ENCODE assay signal across 11 mouse cellular contexts in the genomic region with DNA sequence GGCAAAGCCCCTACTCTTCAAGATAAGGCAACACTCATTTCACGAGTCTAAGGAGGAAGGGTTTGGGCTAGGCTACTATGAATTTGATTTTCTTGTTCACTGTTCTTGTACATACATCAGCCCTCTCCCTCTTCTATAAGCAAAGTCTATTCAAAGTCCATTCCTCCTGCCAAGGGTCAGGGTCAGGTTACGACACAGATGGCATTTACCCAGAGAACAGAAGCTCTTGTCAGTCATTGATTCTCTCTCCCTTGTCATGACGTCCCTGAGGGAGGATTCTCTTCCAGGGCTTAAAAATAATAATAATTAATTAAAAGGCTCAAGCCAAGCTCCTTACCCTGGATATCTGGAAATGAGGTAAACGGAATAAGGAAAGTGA.
A peak's percentile ranks its signal among the peaks of the same experiment; 100 is the strongest.
DNase-seq lines count a peak whose midpoint lies in the region; ATAC-seq lines count a peak whose summit lies in the region.
"Had no signal": no experiment of that assay in that cellular context is flagged by ENCODE, and none has a peak within 500 bp of the region (broad histone marks: within the 10 kb centered on the region; RNA-seq: fewer than 3 reads in every experiment).

No protein-coding gene starts in this region.

- H3K36me3 ChIP-seq in hindbrain, embryonic 11.5 days (ENCODE audit: control insufficient read depth, insufficient read depth, low read length), result no peaks in the 10 kb centered on the region
- H3K36me3 ChIP-seq in hindbrain, embryonic 13.5 days, result no peaks in the 10 kb centered on the region
- no peaks in the 10 kb centered on the region for H3K36me3 ChIP-seq in intestine, embryonic 15.5 days
- H3K36me3 ChIP-seq: hindbrain, embryonic 12.5 days had no signal

- H3K4me1 ChIP-seq in hindbrain, embryonic 11.5 days (replicated peaks; ENCODE audit: control insufficient read depth, insufficient read depth, low read length), result no peaks in the 10 kb centered on the region
- no peaks in the 10 kb centered on the region; the same call in 1 of the 2 replicates for H3K4me1 ChIP-seq in hindbrain, embryonic 13.5 days (replicated peaks)
- peaks cover 3% of the 10 kb centered on the region; the same call in 1 of the 2 replicates for H3K4me1 ChIP-seq in intestine, embryonic 15.5 days (replicated peaks)

- H3K4me3 ChIP-seq in hindbrain, embryonic 11.5 days (ENCODE audit: low read depth, low read length), result no peak overlapping the region
- H3K4me3 ChIP-seq in hindbrain, embryonic 13.5 days, result no peak overlapping the region
- no peak overlapping the region for H3K4me3 ChIP-seq in intestine, embryonic 15.5 days (replicated peaks)
- H3K4me3 ChIP-seq: hindbrain, embryonic 12.5 days; megakaryocyte, embryonic 14.5 days had no signal

- no peak overlapping the region for H3K27ac ChIP-seq in hindbrain, embryonic 11.5 days (ENCODE audit: low read depth, low read length)
- H3K27ac ChIP-seq in hindbrain, embryonic 13.5 days, result no peak overlapping the region
- no peak overlapping the region for H3K27ac ChIP-seq in intestine, embryonic 15.5 days

- H3K27me3 ChIP-seq in hindbrain, embryonic 11.5 days (ENCODE audit: control insufficient read depth, insufficient read depth, low read length), result no peaks in the 10 kb centered on the region
- H3K27me3 ChIP-seq in hindbrain, embryonic 13.5 days, result no peaks in the 10 kb centered on the region
- H3K27me3 ChIP-seq in intestine, embryonic 15.5 days (replicated peaks), result no peaks in the 10 kb centered on the region
- H3K27me3 ChIP-seq: hindbrain, embryonic 12.5 days; megakaryocyte, embryonic 14.5 days had no signal

- H3K9ac ChIP-seq in hindbrain, embryonic 11.5 days (ENCODE audit: low read depth, low read length), result no peak overlapping the region
- no peak overlapping the region for H3K9ac ChIP-seq in hindbrain, embryonic 13.5 days
- H3K9ac ChIP-seq in intestine, embryonic 15.5 days, result no peak overlapping the region
- H3K9ac ChIP-seq: hindbrain, embryonic 12.5 days had no signal

- H3K4me2 ChIP-seq in hindbrain, embryonic 11.5 days (replicated peaks; ENCODE audit: low read depth, low read length), result no peak overlapping the region
- H3K4me2 ChIP-seq in hindbrain, embryonic 13.5 days, result no peak overlapping the region
- H3K4me2 ChIP-seq in intestine, embryonic 15.5 days (replicated peaks), result no peak overlapping the region
- H3K4me2 ChIP-seq: hindbrain, embryonic 12.5 days had no signal

- ATAC-seq in hindbrain, embryonic 11.5 days (ENCODE audit: low FRiP score), result no peak
- ATAC-seq in hindbrain, embryonic 13.5 days (ENCODE audit: low FRiP score), result no peak
- ATAC-seq in intestine, embryonic 15.5 days, result peak; percentile 45

- DNase-seq in hindbrain, embryonic 11.5 days (ENCODE audit: low spot score), result peak; percentile 40
- peak; percentile 14 for DNase-seq in urinary bladder, postnatal 14 days (ENCODE audit: low spot score)
- no peak for DNase-seq in urinary bladder, adult 18-20 months (ENCODE audit: low spot score in 2 of 2)
- peak; percentile 80 for DNase-seq in yolk sac, embryonic 10.5 days (ENCODE audit: low spot score)
- DNase-seq in cerebellum, adult 11 months, result no peak
- no peak for DNase-seq in cerebellum, postnatal 36 days
- DNase-seq: cerebellum, adult 8-10 months had no signal

- 30% methylated on average over 4 of the region's 4 CpGs for WGBS in hindbrain, embryonic 11.5 days
- 31% methylated on average over 4 of the region's 4 CpGs for WGBS in hindbrain, embryonic 13.5 days
- WGBS in intestine, embryonic 15.5 days, result 31% methylated on average over 4 of the region's 4 CpGs

- H3K9me3 ChIP-seq in hindbrain, embryonic 11.5 days (ENCODE audit: control insufficient read depth, low read length), result no peaks in the 10 kb centered on the region
- H3K9me3 ChIP-seq in hindbrain, embryonic 13.5 days, result no peaks in the 10 kb centered on the region
- no peaks in the 10 kb centered on the region for H3K9me3 ChIP-seq in intestine, embryonic 15.5 days
- H3K9me3 ChIP-seq: hindbrain, embryonic 12.5 days had no signal

Comparison
In these comparisons a context has a peak if more than half of its experiments do, and no peak if none do; other contexts are left out.
1. DNase-seq: peak in hindbrain, embryonic 11.5 days (single experiment), urinary bladder, postnatal 14 days (single experiment) and yolk sac, embryonic 10.5 days (single experiment); none in urinary bladder, adult 18-20 months (0 of 2), cerebellum, adult 11 months (single experiment) and cerebellum, postnatal 36 days (0 of 2).